Mouse (Mus musculus) layer of hippocampus, adult 8-10 months (tissue): ENCODE data around the gene Cpped1. TPM values are rescaled to one million over a fixed set of nuclear protein-coding genes. Genes with fewer than 3 reads are reported as not detected.

Experiments used
- DNase-seq, 2 experiments: peaks; one replicate each; pipeline ENCODE4 v3.0.0; 2022; ENCODE audit warnings: low spot score in 2 of 2
- total RNA-seq, 4 experiments: library from RNA; stranded (reverse); gene quantifications; 2 replicates each; pipeline ENCODE4 v1.2.4; 2022

Cpped1 gene
- total RNA-seq, 4 experiments from 2014 or later: 36.3 to 37.8 (median 36.8) TPM

DNA sequence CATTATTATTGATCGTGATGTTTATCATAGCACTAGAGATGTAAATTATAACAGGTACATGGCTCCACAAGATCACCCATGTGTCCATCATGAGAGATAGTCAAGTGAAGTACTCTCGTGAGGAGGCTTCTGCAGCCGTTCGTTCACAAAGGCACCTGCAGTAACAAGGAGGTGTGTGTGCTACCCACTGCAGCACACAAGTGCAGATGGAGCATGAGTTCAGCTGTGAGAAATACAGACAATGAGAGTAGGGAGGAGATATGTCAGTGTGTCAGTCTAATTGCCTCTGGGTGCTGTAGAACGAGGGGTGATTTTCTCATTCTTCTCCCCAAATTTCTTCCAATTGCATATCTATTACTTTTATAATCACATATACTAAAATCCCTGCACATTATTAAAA, 63.9 kb downstream of the Cpped1 start:
- no peak for DNase-seq

DNA sequence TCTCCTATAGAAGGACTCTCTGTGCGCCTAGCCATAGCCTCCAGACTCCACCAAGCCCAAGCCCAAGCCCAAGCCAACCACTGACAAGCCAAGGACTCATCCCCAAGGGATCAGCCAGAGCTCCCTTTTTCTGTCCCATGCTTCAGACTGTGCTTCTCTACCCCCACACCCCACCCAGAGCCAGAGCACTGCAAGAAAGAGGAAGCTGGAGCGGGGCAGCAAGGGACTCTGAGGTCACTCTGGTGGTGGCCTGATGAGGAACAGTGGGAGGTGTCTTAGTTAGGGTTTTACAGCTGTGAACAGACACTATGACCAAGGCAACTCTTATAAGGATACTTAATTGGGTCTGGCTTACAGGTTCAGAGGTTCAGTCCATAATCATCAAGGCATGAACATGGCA, 65.8 kb downstream of the Cpped1 start:
- no peak for DNase-seq

DNA sequence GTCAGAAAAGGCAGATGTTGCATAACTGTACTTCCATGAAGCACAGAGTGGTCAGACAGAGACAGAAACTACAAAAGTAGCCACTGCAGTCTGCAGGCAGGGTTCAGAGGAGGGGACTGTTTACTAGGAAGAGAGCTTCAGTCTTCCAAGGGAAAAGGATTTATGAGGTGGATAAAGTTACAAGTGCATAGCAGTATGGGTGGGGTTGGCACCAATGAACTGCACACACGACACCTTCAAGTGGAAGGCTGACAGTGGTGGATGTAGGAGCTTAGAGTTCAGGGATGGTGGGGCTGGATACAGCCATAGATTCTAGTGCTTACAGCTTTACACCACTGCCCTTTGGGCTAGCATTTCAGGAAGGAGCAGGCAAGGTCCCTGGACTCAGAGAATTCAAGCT, 75.8 kb downstream of the Cpped1 start:
- no peak for DNase-seq

DNA sequence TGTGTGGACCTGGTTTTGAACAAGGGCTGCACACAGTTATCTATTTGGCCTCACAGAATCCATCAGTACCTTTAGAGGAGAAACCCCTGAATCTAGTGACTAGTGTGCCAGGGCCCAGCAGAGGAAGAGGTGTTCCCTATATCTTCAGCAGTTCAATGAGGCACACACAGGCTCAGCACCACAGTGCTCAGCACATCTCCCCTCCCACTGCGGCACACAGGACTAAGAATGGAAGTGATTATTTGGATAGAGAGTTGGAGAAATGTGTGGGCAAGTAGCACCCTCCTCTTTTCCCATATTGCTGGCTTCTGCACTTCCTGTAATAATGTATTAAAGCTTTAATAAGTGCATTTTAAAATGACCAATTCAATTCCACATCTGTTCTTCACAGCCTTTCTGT, 80.4 kb downstream of the Cpped1 start:
- no peak for DNase-seq

DNA sequence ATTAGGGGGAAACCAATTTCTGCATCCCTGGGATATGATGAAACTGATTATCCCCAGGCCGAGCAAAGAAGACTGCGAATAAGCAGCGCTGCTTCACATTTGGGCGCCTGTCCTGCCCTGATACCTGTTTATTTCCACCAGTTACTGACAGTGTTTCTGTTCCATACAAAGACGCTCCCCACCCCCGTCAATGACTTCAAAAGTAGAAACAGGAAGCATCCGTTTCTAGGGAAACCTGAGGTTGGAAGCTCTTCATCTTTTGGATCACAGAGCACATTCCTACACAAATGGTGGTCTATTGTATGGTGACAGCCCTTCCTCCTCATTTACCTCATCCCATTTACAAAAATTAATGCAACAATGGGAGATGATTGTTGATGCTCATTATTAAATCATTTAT, 84.4 kb downstream of the Cpped1 start:
- peak in 1 of 2 experiments; percentile 17 for DNase-seq

DNA sequence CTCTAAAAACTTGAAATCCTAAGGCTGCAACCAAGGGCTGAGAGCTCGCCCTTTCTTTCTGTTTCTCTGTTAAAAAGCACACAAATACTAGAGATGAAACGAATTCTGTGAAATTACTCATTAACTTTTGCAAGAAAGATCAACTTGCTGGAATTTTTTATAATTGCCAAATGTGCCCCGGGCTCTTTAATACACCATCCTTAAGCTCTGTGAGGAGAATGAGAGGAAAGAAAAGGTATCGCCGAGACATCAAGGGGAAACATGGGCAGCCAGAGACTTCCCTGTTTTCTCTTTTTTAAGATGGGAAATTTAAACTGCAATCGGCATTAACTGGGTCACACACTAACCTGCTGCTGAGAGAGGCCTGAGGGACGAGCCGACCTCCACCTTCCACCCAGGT, 84.9 kb downstream of the Cpped1 start:
- no peak for DNase-seq

DNA sequence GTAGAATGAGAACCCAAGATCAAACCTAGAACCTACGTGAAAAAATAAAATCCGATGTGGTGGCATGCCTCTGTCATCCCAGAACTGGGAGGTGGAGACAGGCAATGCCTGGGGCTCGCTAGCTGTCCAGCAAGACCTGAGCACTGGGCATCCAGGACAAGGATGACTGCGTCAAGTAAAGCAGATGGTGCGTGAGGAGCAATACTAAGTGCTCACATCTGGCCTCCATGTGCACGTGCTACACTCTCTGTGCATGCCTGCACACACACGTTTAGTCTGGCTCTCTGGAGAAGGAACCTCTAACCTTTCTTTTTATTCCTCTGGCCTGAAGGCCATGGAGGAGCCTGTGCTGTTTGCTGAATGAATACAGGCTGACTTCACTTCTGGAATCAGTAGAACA, 88.5 kb downstream of the Cpped1 start:
- no peak for DNase-seq

DNA sequence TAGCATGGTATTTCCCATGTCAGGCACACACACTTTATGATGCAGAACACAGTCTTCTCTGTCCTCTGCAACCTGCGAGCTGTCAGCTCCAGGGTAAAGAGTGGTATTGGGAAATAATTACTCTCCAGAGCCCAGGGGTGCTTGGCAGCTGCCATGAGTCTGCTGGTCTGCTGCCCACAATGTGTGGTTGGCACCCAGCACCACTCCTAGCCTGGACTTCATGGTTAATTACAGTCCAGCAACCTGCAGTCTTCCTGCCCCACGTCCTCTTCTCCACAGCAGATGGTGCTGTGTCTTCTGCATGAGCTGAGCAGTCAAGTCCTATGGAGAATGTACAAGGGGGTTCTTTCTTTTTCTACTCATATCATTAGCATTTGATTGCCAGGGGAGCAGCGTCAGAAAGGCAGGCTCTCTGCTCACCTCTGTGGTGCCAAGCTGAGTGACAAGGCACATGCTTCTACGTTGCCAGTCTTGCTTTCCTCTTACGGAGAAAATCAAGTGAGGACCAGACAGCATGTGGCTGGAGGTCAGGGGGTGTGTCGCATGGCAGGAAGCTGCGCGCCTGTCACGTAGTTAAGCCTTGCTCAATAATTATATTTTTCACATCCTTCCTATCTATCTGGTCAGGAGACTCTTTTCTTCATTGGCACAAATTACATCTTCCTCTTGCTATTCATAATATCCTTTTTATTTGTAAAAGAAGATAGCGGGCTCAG, 94.2 kb downstream of the Cpped1 start:
- no peak for DNase-seq

DNA sequence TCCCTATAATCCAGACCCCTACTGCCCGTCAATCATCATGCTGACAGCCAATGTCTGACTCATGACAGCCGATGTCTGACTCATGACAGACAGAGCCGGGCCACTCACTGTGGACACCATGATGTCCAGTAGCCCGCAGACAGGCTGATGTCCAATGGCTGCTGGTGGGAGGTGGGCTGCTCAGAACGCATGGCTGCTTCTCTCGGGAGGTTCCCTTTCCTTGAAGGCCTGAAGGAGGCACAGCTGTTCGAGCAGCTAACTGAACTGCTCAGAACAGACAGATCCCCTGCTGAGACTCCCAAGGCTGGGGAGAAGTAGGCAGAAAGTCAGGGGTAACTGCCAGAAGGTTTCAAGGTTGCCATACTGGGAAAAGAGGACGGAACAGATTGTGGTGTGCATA, 97.1 kb downstream of the Cpped1 start:
- DNase-seq: no peak

DNA sequence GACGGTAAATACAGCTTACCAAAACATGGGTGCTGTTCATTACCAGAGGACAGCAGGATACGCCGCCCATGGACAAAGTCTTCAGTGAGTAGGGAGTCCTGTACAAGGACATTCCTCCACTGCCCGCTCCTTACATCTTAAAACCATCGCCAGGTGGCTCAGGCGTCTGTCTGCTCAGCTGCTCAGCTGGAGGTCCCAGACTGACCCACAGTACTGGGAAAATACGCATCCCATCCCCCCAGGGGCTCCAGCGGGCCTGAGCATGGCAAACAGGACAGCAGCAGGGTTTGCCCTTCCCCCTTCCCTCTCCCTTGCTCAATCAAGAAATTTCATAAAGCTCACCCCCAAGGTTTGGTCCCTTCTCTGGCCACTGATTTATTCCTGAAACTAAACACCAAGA, 99.6 kb downstream of the Cpped1 start:
- DNase-seq: no peak

DNA sequence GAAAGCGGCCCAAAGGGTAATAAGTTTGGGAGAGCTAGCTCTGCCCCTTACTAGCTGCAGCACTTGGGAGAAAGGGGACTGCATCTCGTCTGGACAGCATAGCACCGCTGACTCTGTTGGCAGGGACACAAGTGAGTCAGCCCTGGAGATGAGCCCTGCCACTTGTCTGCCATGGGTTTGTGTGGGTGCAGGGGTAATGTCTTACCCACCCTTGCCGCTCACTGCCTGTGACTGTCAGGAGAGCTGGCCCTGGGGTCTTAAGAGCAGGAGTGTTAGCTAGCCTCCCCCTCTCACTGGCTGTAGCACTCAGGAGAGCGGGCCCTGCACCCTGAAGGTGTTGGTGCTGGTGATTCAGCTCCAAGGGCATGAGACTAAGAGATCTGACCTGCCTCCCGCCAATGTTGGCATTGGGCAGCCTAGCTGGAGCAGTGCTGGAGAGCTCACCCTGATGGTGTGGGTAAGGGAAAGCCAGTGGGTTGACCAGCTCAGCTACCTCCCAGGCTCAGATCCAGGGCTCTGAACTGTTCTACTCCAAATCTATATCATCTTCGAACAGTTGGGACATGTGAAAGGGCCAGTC, 107.2 kb downstream of the Cpped1 start:
- no peak for DNase-seq

DNA sequence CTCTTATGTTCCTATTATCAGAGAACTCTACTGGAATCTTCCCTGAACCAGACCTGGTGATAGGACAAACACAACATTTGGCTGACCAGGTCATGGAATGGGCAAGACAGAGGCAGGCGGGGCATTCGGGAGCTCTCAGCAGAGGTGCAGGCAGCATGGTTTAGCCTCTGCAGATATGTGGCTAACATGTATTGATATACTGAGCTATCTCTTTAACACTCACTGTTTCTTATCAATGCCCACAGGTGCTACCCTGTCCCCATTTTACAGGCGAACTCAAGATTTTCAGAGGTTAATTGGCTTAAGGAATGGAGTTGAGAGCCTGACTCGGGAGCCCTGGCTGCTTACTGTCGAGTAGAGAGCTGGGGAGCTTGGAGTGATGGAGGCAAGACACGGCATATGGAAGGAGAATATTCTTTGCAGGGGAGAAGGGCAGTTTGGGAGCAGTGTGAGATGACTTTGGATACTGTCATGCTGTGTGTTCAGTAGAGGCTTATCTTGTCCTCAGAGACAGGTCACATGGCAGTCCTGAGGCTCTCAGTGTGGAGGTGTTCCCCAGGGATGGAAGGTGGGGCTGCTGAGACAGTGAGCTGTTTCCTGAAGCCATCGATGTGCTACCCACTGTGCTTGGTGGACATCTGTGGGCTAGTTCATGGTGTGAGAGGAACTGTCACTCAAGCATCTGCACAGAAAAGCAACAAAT, 113.3 kb downstream of the Cpped1 start:
- DNase-seq: no peak

DNA sequence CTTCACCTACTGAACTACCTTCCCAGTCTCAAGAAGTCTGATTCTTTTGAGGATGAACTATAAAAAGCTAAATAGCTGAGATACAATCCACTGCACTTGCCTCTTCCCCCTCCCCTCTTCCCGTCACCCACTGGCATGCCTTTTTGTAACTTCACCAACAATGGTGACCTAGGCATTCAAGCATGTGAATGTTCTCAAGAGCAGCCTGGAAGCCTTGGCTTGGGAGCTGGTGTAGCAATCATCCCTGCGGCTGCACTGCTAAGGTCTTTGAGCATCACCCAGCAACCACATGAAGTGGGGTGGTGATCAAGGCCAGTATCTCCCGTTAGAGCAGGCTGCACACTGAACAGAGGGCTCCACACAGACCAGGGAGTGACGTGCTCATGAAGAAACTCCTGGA, 114.6 kb downstream of the Cpped1 start:
- DNase-seq: no peak

DNA sequence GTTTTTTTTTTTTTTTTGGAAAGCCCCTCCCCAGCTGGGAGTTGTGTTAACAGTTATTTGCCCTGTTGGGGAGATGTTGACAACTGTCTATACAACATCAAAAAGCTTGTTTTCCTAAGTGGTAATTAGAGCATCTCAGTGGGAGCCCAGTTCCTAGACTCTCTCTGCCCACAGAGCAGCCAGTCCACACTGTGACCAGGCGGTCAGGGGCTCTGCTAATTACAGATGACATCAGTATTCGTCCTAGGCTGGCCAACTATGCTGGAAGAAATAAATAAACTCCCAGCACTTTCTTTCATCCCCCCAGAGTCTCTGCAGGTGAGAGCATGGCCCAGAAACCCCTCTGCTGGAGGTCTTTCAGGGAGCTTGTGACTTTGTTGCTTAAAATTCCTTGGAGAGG, 115.9 kb downstream of the Cpped1 start:
- DNase-seq: no peak

DNA sequence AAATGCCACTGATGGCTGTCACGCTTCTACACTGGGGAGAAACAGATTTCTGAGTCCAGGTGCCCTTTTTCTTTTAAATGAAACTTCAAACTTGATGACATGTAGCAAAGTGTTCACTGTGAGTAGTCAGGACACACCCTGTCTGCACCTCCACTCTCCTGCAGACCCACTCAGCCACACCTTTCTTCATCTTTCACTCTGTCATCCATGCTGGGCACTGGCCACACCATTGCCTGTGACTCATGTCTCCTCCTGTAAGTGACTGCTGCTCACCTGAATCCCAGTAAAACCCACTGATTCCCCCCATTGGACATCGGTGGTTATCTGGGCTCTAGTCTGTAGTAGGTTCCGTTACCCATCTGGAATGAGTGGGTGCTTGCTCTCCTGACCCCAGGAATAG, 118.8 kb downstream of the Cpped1 start:
- DNase-seq: no peak

DNA sequence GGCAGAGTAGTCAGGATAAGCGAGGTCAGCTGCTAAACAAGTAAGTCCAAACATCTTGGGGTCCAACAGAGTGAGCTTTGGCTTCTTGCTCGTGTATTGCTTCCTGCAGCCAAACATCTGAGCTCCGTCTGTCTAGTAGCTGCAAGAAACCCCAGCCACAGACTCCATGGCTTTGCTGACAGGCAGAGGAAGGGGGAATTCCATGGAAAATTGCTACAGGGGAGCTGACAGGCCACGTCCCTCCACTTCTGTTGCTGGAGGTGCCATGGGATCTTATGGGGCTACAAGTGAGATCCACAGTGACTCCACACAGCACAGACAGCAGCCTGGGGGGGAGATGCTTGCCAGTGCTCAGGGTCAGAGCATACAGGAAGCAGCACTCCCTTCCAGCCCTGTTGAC, 123.4 kb downstream of the Cpped1 start:
- no peak for DNase-seq

DNA sequence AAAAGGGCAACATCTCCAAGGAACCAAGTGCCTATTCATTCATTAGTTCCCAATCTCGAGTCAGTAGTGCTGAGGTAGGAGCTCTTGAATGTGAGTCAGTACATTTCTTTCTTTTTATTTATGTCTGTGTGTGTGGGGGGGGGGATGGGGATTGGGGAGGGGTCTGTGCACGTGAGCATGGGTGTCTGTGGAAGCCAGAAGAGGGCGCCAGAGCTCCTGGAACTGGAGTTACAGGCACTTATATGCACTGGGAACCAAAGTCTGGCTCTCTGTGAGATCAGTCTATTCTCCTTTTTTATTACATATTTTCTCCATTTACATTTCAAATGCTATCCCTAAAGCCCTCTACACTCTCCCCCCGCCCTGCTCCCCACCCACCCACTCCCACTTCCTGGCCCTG, 124.9 kb downstream of the Cpped1 start:
- no peak for DNase-seq

DNA sequence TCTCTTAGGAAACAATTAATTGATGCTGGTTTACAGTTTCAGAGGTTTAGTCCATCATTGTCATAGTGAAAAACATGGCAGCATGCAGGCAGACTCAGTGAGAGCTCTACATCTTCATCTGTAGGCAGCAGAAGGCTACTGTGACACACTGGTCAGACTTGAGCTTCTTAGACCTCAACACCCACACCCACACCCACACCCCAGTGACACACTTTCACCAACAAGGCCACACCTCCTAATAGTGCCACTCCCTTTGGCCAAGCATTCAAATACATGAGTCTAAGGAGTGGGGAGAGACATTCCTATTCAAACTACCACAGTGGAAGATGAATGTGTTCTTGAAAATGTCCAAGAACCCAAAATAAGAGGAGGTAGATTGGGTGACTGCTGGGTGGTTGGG, 125.9 kb downstream of the Cpped1 start:
- no peak for DNase-seq

DNA sequence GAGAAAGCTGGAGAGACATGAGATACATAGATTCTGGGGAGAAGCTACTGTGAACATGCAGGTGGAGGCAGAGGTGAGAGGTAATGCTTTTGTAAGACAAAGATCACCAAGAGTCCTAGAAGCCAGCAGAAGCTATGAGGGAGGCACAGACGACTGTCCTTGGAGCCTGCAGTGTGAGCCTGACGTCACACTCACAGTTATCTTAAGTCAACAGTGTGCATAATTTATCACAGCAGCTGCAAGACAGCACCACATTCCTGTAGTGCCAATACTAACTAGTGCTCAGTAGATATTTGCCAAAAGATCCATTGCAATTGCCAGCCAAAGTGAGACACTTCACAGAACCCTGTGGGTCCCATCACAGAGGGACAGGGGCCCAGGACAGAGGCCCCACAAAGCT, 127.2 kb downstream of the Cpped1 start:
- DNase-seq: no peak

DNA sequence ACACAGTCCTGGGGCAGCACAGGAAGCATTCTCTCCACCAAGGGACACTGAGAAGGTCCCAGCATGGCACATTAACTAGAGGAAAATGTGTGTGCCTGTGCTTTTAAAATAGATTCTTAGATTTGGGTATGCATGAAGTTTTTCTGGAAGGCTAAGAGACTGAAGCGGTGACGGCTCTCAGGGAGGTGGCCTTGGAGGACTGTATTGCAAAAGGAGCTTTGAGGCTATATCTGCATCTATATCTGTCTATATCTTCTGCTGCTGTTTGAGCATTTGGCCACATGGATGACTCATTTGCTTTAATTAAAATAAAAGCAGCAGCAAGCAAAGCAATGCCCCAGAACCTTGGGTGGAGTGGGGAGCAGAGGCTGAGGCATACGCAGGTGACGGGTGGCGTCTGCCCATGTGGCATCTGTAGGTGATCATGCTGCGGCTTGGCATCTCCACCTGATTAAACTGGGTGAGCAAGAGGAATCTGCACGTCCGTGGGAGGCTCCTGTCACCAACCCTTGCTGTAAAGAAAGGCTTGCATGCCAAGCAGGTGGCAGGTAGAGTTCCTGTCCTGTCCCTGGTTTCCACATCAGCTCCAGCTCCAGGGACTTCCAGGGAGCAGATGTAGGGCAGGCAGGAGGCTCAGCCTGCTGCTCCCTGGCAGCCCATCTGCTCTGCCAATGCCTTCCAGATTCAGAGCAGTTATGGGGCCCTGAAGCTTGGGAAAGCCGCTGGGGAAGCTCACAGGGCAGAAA, 130.4 kb downstream of the Cpped1 start:
- peak; percentile 50 to 62 for DNase-seq

DNA sequence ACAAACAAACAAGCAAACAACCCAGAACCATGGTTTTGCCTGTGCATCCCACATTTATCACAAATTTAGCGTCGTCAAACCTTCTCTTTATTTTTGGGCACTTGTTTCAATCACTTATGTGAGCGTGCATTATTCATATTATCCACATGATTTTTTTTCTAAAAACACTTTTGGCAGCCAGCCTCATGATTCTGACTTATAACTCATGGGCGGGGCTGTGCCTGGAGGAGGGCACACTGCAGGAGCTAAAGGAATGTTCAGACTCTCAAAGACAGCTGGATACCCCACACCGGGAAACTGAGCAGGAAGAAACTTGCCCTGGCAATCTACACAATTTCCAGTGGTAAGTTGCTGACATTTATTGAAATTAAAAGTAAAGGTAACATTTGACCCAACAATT, 131.1 kb downstream of the Cpped1 start:
- no peak for DNase-seq

DNA sequence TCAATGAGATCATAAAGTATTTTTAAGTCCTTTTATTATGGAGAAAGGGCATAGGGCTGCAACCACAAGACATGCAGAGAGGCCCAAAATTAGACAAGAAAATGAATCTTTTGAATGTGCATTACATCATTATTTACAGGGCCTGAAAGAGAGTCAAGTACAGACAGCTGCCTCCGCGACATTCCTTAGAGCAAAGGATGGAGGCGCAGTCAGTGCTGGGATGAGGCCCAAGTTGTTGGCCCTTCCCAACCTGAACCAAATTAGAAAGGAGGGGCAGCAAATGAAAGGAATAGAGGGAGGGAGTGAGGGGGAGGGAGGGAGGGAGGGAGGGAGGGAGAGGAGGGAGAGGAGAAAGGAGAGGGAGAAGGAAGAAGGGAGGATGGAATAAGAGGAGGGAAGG, 132.7 kb downstream of the Cpped1 start:
- no peak for DNase-seq
